Mouse (Mus musculus): Measurements from ENCODE around the gene Tfip11. TPM values are rescaled to one million over a fixed set of nuclear protein-coding genes. Genes with fewer than 3 reads are reported as not detected.

Gene Tfip11
- polyA plus RNA-seq, 1 experiment from 2014 or later: 14.1 TPM

- ATAC-seq (ENCODE audit: low read depth) (0 out of 2 replicates have a peak, but pooled peaks have one; percentile 29), DNase-seq (no peak)
- Histone ChIP-seq H3K27ac (peak overlapping the region; percentile 40; the same call in 1 of the 2 replicates), H3K9me3 (replicated peaks) (no peaks in the 10 kb centered on the region), H3K9ac (peak overlapping the region; percentile 83; the same call in 1 of the 2 replicates), H3K27me3 (no peaks in the 10 kb centered on the region), H3K36me3 (peaks cover 31% of the 10 kb centered on the region), H3K4me1 (replicated peaks) (peaks cover 54% of the 10 kb centered on the region), H3K4me2 (peak overlapping the region; percentile 74), H3K4me3 (replicated peaks) (peak overlapping the region; percentile 86; the same call in 1 of the 2 replicates)
- WGBS (ENCODE audit: insufficient replicate concordance): 64% methylated on average over 6 of the region's 6 CpGs
These were observed 18.2 kb downstream of the Tfip11 start for GRCm38 (mm10) chr5:112344092-112344960.

DNA sequence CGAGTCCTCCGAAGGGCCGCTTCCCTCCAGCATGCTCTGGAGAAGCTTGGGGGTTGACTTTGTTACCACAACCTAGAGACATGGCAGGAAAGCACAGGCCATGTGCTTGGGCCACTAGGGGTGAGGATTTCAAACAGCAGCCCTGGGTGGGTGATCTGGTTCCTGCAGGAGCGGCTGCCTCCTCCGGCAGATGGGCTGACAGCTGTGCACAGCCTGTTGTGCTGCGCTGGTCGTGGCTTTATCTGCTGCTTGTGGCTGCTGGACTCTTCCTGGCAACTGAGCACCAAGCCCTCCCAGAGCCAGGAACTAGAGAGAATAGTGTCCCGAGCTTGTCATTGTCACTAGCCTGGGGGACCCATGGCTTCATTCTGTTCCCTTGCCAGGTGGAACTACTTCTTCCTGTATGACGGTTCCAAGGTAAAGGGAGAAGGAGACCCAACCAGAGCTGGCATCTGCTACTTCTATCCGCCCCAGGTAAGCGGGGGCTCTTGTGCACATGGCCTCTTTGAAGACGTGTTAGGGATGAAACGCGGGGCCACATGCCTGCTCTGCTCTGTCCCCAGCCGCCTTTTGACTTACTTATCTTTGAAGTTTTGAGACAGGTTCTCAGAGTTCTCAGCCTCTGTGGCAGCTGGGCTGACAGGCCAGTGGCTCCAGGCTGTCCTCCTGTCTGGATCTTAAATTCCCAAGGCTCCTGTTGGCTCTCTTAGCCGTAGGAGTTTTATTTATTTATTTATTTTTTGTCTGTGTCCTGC is 20.2 kb downstream of the Tfip11 start:
- Histone ChIP-seq H3K4me1 (replicated peaks) (peaks cover 49% of the 10 kb centered on the region), H3K27me3 (no peaks in the 10 kb centered on the region), H3K9me3 (replicated peaks) (no peaks in the 10 kb centered on the region), H3K4me3 (replicated peaks) (no peak overlapping the region), H3K27ac (peak overlapping the region; percentile 43; the same call in 1 of the 2 replicates), H3K4me2 (peak overlapping the region; percentile 74; the same call in 1 of the 2 replicates), H3K36me3 (peaks cover 40% of the 10 kb centered on the region), H3K9ac (peak overlapping the region; percentile 35)
- no peak for DNase-seq
- no peak for ATAC-seq (ENCODE audit: low read depth)
- WGBS (ENCODE audit: insufficient replicate concordance): 53% methylated on average over 16 of the region's 16 CpGs

- Histone ChIP-seq H3K27me3 (no peaks in the 10 kb centered on the region), H3K36me3 (peaks cover 58% of the 10 kb centered on the region)
These were observed 23.0 kb downstream of the Tfip11 start for GRCm38 (mm10) chr5:112349169-112349568.

GRCm38 (mm10) chr5:112355493-112355892 is 29.3 kb downstream of the Tfip11 start:
- H3K9ac ChIP-seq: no peak overlapping the region
- H3K4me2 ChIP-seq: no peak overlapping the region
- DNase-seq (no peak), ATAC-seq (ENCODE audit: low read depth) (no peak)
- no peaks in the 10 kb centered on the region for H3K27me3 ChIP-seq
- H3K4me3 ChIP-seq (replicated peaks): no peak overlapping the region
- peaks cover 50% of the 10 kb centered on the region for H3K4me1 ChIP-seq (replicated peaks)
- no peaks in the 10 kb centered on the region for H3K9me3 ChIP-seq (replicated peaks)
- H3K36me3 ChIP-seq: peaks cover 50% of the 10 kb centered on the region
- peak overlapping the region; percentile 59 for H3K27ac ChIP-seq
- 52% methylated on average over 6 of the region's 6 CpGs for WGBS (ENCODE audit: insufficient replicate concordance)

More at GRCm38 (mm10) chr5:112349169-112349568, 23.0 kb downstream of the Tfip11 start:
- 80% methylated on average over 8 of the region's 8 CpGs for WGBS (ENCODE audit: insufficient replicate concordance)
- H3K9me3 ChIP-seq (replicated peaks): no peaks in the 10 kb centered on the region
- no peak overlapping the region for H3K27ac ChIP-seq
- no peak overlapping the region for H3K4me3 ChIP-seq (replicated peaks)
- peaks cover 28% of the 10 kb centered on the region for H3K4me1 ChIP-seq (replicated peaks)
- ATAC-seq (ENCODE audit: low read depth) (no peak), DNase-seq (no peak)
- H3K4me2 ChIP-seq: no peak overlapping the region
- no peak overlapping the region for H3K9ac ChIP-seq

DNA sequence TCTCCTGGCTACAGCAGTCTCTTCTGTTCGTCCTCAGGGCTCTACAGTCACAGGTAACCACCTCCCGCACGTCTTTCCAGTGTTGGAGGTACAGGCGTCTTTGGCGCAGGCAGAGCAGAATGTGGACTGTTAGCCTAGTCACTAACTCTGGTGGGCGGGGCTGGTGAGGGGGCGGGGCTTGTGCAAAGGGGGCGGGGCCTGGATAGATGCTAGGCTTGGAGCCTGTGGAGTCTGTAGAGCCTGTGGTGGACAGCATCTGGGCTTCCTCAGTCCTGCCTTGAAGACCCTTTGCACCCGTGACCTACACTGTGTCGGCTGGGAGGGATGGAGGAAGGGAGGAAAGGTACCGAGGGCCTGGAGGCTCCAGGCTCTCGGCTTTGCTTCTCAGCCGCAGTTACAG is 29.8 kb downstream of the Tfip11 start, which contains the start of gene Gm6583:
TSS of gene Gm6583 (minus strand) at position 124 of the 400 bp plus-strand sequence.
- Histone ChIP-seq H3K36me3 (peaks cover 47% of the 10 kb centered on the region), H3K27ac (peak within 1 kb of the TSS; percentile 59), H3K4me2 (no peak within 1 kb of the TSS), H3K27me3 (no peaks in the 10 kb centered on the region), H3K9me3 (replicated peaks) (no peaks in the 10 kb centered on the region), H3K4me3 (replicated peaks) (no peak within 1 kb of the TSS), H3K9ac (0 out of 2 replicates have a peak within 1 kb of the TSS, but pooled peaks have one; percentile 13), H3K4me1 (replicated peaks) (peaks cover 50% of the 10 kb centered on the region)
- 38% methylated on average over 13 of the region's 13 CpGs for WGBS (ENCODE audit: insufficient replicate concordance)
- peak; percentile 42 for ATAC-seq (ENCODE audit: low read depth)
- no peak for DNase-seq

GRCm38 (mm10) chr5:112356322-112356721 is 30.2 kb downstream of the Tfip11 start:
- WGBS (ENCODE audit: insufficient replicate concordance): 59% methylated on average over 9 of the region's 9 CpGs
- ATAC-seq (ENCODE audit: low read depth): no peak
- Histone ChIP-seq H3K4me2 (no peak overlapping the region), H3K27ac (no peak overlapping the region; the same call in 1 of the 2 replicates), H3K27me3 (no peaks in the 10 kb centered on the region), H3K4me3 (replicated peaks) (no peak overlapping the region), H3K9ac (no peak overlapping the region), H3K4me1 (replicated peaks) (peaks cover 50% of the 10 kb centered on the region), H3K36me3 (peaks cover 43% of the 10 kb centered on the region), H3K9me3 (replicated peaks) (no peaks in the 10 kb centered on the region)
- DNase-seq: no peak

DNA sequence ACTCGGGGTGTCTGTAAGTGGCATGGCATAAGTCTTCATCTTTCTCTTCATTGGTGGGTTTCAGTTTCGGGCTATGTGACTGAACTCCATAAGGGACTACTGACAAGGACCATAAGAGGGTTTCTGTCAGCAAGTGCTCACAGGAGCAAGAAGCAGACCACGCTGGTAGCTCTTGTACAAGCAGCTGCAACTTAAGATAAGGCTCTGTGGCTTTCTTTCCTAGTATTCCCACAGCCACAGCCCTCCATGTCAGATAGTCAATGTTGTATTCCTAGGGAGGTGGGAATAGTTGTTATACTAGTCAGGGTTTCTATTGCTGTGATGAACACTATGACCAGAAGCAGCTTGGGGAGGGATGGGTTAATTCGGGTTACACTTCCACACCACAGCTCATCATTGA is 33.4 kb downstream of the Tfip11 start:
- Histone ChIP-seq H3K27me3 (no peaks in the 10 kb centered on the region), H3K4me2 (peak overlapping the region; percentile 52), H3K9me3 (replicated peaks) (peaks cover 6% of the 10 kb centered on the region; the same call in 1 of the 2 replicates), H3K36me3 (peaks cover 48% of the 10 kb centered on the region), H3K27ac (peak overlapping the region; percentile 88), H3K4me1 (replicated peaks) (peaks cover 65% of the 10 kb centered on the region), H3K4me3 (replicated peaks) (peak overlapping the region; percentile 28; the same call in 1 of the 2 replicates), H3K9ac (peak overlapping the region; percentile 62)
- 22% methylated on average over 4 of the region's 4 CpGs for WGBS (ENCODE audit: insufficient replicate concordance)
- ATAC-seq (ENCODE audit: low read depth): peak; percentile 91
- DNase-seq: peak; percentile 63

- Histone ChIP-seq H3K4me1 (replicated peaks) (peaks cover 64% of the 10 kb centered on the region), H3K27ac (peak overlapping the region; percentile 88), H3K9me3 (replicated peaks) (peaks cover 6% of the 10 kb centered on the region; the same call in 1 of the 2 replicates), H3K9ac (peak overlapping the region; percentile 44; the same call in 1 of the 2 replicates), H3K4me3 (replicated peaks) (no peak overlapping the region), H3K4me2 (peak overlapping the region; percentile 52), H3K27me3 (no peaks in the 10 kb centered on the region), H3K36me3 (peaks cover 50% of the 10 kb centered on the region)
- ATAC-seq (ENCODE audit: low read depth): no peak
- WGBS (ENCODE audit: insufficient replicate concordance): 71% methylated on average over 3 of the region's 3 CpGs
- DNase-seq: no peak
These were observed 33.9 kb downstream of the Tfip11 start for GRCm38 (mm10) chr5:112360077-112360476.

GRCm38 (mm10) chr5:112364184-112364797 is 38.1 kb downstream of the Tfip11 start:
- peaks cover 62% of the 10 kb centered on the region for H3K36me3 ChIP-seq
- peaks cover 27% of the 10 kb centered on the region for H3K4me1 ChIP-seq (replicated peaks)
- H3K4me3 ChIP-seq (replicated peaks): no peak overlapping the region
- peaks cover 6% of the 10 kb centered on the region; the same call in 1 of the 2 replicates for H3K9me3 ChIP-seq (replicated peaks)
- no peak overlapping the region for H3K4me2 ChIP-seq
- 73% methylated on average over 10 of the region's 10 CpGs for WGBS (ENCODE audit: insufficient replicate concordance)
- DNase-seq (no peak), ATAC-seq (ENCODE audit: low read depth) (no peak)
- H3K9ac ChIP-seq: no peak overlapping the region
- H3K27ac ChIP-seq: no peak overlapping the region
- H3K27me3 ChIP-seq: no peaks in the 10 kb centered on the region

DNA sequence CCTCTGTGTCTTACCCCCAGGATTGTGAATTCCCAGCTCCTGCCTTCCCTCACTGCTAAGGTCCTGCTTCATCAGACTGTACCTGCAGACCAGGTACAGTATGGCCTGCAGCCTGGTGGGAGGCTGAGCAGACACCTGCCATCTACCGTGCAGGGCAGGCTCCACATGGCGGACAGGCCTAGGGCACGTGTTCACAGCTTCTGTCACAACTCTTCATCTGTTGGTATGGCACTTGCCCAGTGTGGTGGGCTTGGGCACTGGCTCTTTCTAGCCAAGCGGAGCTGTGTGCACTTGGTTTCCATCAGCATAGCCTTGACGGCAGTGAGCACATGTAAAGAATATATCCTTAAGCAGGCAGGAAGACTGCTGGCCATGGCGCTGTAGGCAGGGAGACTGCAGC is 40.7 kb downstream of the Tfip11 start:
- no peak for DNase-seq
- Histone ChIP-seq H3K27ac (no peak overlapping the region), H3K9ac (no peak overlapping the region), H3K9me3 (replicated peaks) (peaks cover 3% of the 10 kb centered on the region; the same call in 1 of the 2 replicates), H3K27me3 (no peaks in the 10 kb centered on the region), H3K4me1 (replicated peaks) (peaks cover 15% of the 10 kb centered on the region), H3K4me2 (no peak overlapping the region), H3K4me3 (replicated peaks) (no peak overlapping the region), H3K36me3 (peaks cover 84% of the 10 kb centered on the region)
- WGBS (ENCODE audit: insufficient replicate concordance): 75% methylated on average over 6 of the region's 6 CpGs
- no peak for ATAC-seq (ENCODE audit: low read depth)

Data from liver, embryonic 13.5 days (tissue).